Mouse (Mus musculus) liver, adult 2 months (tissue): ENCODE measurements around the gene Slc6a5. TPM values are rescaled to one million over a fixed set of nuclear protein-coding genes. Genes with fewer than 3 reads are reported as not detected.
A peak's percentile ranks its signal among the peaks of the same experiment; 100 is the strongest.

Experiments used
- DNase-seq: peaks from one replicate; pipeline ENCODE4 v3.0.0-alpha.2; 2011; ENCODE audit warnings: low read depth, low spot score; ENCODE audit errors: extremely low read depth
- H3K27ac ChIP-seq: fragments of 200-500 bp; replicated peaks from 2 replicates; pipeline ENCODE4 v1.5.1; 2012; ENCODE audit warnings: low read depth, mild to moderate bottlenecking, control low read depth, inconsistent platforms, low read length; ENCODE audit not compliant: insufficient read depth
- H3K27me3 ChIP-seq: fragments of 200-500 bp; 2 replicates; pipeline ENCODE4 v1.6.1; 2012; ENCODE audit warnings: mild to moderate bottlenecking, moderate library complexity, low read length, inconsistent platforms; ENCODE audit not compliant: control insufficient read depth, insufficient read depth
- H3K36me3 ChIP-seq: fragments of 200-500 bp; 2 replicates; pipeline ENCODE4 v1.6.1; 2012; ENCODE audit warnings: low read length, inconsistent platforms; ENCODE audit not compliant: control insufficient read depth, insufficient read depth
- H3K4me1 ChIP-seq: fragments of 200-500 bp; 2 replicates; pipeline ENCODE4 v1.6.1; 2011; ENCODE audit warnings: low read length; ENCODE audit not compliant: control insufficient read depth, insufficient read depth
- H3K4me3 ChIP-seq: fragments of 200-500 bp; 2 replicates; pipeline ENCODE4 v1.5.1; 2011; ENCODE audit warnings: low read depth, mild to moderate bottlenecking, control low read depth, low read length, moderate library complexity; ENCODE audit not compliant: insufficient read depth
- H3K79me2 ChIP-seq: fragments of 200-500 bp; 2 replicates; pipeline ENCODE4 v1.6.1; 2012; ENCODE audit warnings: inconsistent platforms, mild to moderate bottlenecking, low read length, moderate library complexity; ENCODE audit not compliant: control insufficient read depth, insufficient read depth
- H3K9ac ChIP-seq: fragments of 200-500 bp; 2 replicates; pipeline ENCODE4 v1.6.1; 2012; ENCODE audit warnings: low read depth, mild to moderate bottlenecking, control low read depth, inconsistent platforms, low read length
- CTCF ChIP-seq: fragments of 200-500 bp; IDR thresholded peaks from 2 replicates; pipeline ENCODE4 v1.5.1; 2011; ENCODE audit warnings: low read depth, low read length, control low read depth
- POLR2A ChIP-seq: fragments of 200-500 bp; IDR thresholded peaks from 2 replicates; pipeline ENCODE4 v1.6.1; 2011; ENCODE audit warnings: low read length, control low read depth; ENCODE audit not compliant: insufficient read depth; ENCODE audit errors: extremely low read depth
- WGBS: fragments of 180-500 bp; shearing (Covaris S2); methylation state at CpG from one replicate; pipeline ENCODE4 v1.1.7; 2018; 5-methylcytosine and 5-hydroxymethylcytosine counted together
- polyA plus RNA-seq: library from polyadenylated mRNA; depleted of rRNA; stranded (reverse); fragments of >200 nt; gene quantifications from 2 replicates; pipeline ENCODE4 v1.2.3, GENCODE M21; 2012
- total RNA-seq: library from RNA; depleted of rRNA; stranded (reverse); fragments of >200 nt; gene quantifications from 2 replicates; pipeline ENCODE4 v1.2.3, GENCODE M21; 2014

Slc6a5 gene
- total and polyA plus RNA-seq, 2 experiments, result not detected

DNA sequence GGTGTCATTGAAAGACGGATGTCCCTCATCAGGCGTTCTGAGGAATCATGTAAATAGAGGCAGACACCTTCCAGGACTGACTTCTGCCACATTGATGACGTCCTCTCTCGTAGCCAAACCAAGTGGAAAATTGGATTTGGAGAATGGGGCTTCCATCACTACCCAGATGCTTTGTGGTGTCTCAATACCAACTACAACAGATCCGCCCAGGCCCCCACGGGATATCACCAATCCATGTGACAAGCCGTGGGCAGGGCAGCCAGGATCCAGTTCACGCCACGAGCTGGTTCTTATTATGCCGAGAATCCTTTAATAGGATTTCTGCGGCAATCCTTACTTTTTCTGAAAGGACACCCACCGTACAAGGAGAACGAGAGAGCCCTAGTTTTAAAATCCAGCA lies 30.9 kb upstream of the Slc6a5 start:
- Histone ChIP-seq H3K36me3 (no peaks in the 10 kb centered on the region), H3K27ac (no peak overlapping the region), H3K4me1 (no peaks in the 10 kb centered on the region), H3K4me3 (no peak overlapping the region), H3K79me2 (no peaks in the 10 kb centered on the region), H3K9ac (no peak overlapping the region), H3K27me3 (no peaks in the 10 kb centered on the region)
- no peak for DNase-seq
- TF ChIP-seq POLR2A (no peak), CTCF (no peak)
- 84% methylated on average over 13 of the region's 13 CpGs for WGBS

DNA sequence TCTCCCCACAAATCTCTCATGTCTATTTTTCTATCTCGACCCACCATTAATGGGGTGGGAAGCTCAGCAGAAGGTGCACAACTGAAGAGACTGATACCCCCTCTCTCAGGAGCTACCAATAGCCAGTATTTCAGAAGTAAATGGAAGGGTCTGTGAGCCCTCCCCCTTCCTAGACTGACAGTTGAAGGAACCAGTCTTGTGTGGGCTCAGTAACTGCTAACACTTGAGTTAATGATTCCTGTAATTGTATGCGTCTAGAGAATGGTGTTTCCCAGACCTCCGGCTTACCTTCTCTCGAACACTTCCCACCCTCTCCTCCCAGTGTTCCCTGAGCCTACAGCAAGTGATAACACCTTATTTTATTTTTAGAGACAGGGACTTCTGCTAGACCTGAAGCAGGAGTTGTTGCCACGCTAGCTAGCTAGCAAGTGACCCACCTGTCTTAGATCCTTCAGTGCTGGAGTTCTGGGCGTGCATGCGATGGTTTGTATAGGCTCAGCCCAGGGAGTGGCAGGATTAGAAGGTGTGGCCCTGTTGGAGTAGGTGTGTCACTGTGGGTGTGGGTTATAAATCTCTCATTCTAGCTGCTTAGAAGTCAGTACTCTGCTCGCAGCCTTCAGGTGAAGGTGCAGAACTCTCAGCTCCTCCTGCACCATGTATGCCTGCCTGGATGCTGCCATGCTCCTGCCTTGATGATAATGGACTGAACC lies 29.8 kb upstream of the Slc6a5 start:
- Histone ChIP-seq H3K79me2 (no peaks in the 10 kb centered on the region), H3K27ac (no peak overlapping the region), H3K9ac (no peak overlapping the region), H3K36me3 (no peaks in the 10 kb centered on the region), H3K27me3 (no peaks in the 10 kb centered on the region), H3K4me3 (no peak overlapping the region), H3K4me1 (no peaks in the 10 kb centered on the region)
- WGBS, result 53% methylated on average over 8 of the region's 8 CpGs
- TF ChIP-seq POLR2A, result no peak
- TF ChIP-seq CTCF, result no peak
- DNase-seq, result no peak

GRCm38 (mm10) chr7:49882288-49882687 lies 27.7 kb upstream of the Slc6a5 start:
- H3K4me1 ChIP-seq, result no peaks in the 10 kb centered on the region
- H3K79me2 ChIP-seq, result no peaks in the 10 kb centered on the region
- DNase-seq, result peak; percentile 6
- TF ChIP-seq POLR2A (no peak), CTCF (no peak)
- H3K36me3 ChIP-seq, result no peaks in the 10 kb centered on the region
- no peak overlapping the region for H3K27ac ChIP-seq
- 17% methylated on average over 4 of the region's 4 CpGs for WGBS
- no peak overlapping the region for H3K9ac ChIP-seq
- no peaks in the 10 kb centered on the region for H3K27me3 ChIP-seq
- no peak overlapping the region for H3K4me3 ChIP-seq

- DNase-seq, result no peak
- Histone ChIP-seq H3K27ac (no peak overlapping the region), H3K4me3 (no peak overlapping the region), H3K36me3 (no peaks in the 10 kb centered on the region), H3K27me3 (no peaks in the 10 kb centered on the region), H3K9ac (no peak overlapping the region), H3K79me2 (no peaks in the 10 kb centered on the region), H3K4me1 (no peaks in the 10 kb centered on the region)
- TF ChIP-seq CTCF, result no peak
- no peak for TF ChIP-seq POLR2A
- 28% methylated on average over 16 of the region's 16 CpGs for WGBS
Measured at GRCm38 (mm10) chr7:49882694-49883389, 27.1 kb upstream of the Slc6a5 start.

DNA sequence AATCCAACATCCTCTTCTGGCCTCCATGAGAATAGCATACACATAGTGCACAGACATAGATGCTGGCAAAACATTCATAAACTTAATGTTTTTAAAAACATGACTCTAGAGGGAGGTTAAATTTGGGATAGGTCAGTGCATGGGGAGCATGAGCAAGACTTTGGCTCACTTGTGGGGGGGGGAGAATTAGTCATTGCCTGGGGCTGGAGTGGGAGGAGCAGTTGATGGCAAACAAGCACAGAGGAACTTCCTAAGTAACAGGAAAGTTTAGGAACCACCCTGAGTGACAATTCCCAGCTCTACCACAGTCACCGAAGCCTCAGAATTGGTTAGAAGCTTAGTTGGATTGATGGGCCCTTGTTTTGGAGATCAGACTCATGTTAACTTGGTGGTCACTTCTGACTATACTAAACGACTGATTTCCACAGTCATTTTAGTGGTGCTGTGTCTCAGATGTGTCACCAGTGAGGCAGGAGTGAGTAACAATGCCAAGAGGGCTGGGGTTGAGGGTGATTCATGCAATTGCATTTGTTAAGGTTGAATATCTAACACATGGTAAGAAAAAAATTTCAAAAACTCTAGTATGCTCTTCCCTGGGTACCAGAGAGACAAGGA lies 22.1 kb upstream of the Slc6a5 start:
- WGBS, result 62% methylated on average over 2 of the region's 2 CpGs
- H3K27me3 ChIP-seq, result no peaks in the 10 kb centered on the region
- no peak for DNase-seq
- H3K4me3 ChIP-seq, result no peak overlapping the region
- no peaks in the 10 kb centered on the region for H3K4me1 ChIP-seq
- H3K9ac ChIP-seq, result no peak overlapping the region
- H3K27ac ChIP-seq, result no peak overlapping the region
- H3K36me3 ChIP-seq, result no peaks in the 10 kb centered on the region
- TF ChIP-seq POLR2A (no peak), CTCF (no peak)
- H3K79me2 ChIP-seq, result no peaks in the 10 kb centered on the region
